ENCODE assay signal across 9 mouse cellular contexts in genomic region chr2:127481841-127482532, GRCm38 (mm10). TPM values are rescaled to one million over a fixed set of nuclear protein-coding genes. Genes with fewer than 3 reads are reported as not detected.
DNase-seq lines count a peak whose midpoint lies in the region; ATAC-seq lines count a peak whose summit lies in the region.
"Had no signal": no experiment of that assay in that cellular context is flagged by ENCODE, and none has a peak within 500 bp of the region (broad histone marks: within the 10 kb centered on the region; RNA-seq: fewer than 3 reads in every experiment).

No protein-coding gene starts in this region.

- H3K9me3 ChIP-seq in kidney, embryonic 15.5 days (replicated peaks), result no peaks in the 10 kb centered on the region
- no peaks in the 10 kb centered on the region for H3K9me3 ChIP-seq in embryonic facial prominence, embryonic 11.5 days (replicated peaks; ENCODE audit: control insufficient read depth, low read length)
- no peaks in the 10 kb centered on the region for H3K9me3 ChIP-seq in hindbrain, embryonic 13.5 days

- H3K4me2 ChIP-seq in kidney, embryonic 15.5 days, result peak overlapping the region; percentile 98
- peak overlapping the region; percentile 95 for H3K4me2 ChIP-seq in embryonic facial prominence, embryonic 11.5 days (ENCODE audit: low read depth, low read length)
- peak overlapping the region; percentile 63 for H3K4me2 ChIP-seq in hindbrain, embryonic 13.5 days

- H3K4me3 ChIP-seq in kidney, embryonic 15.5 days (replicated peaks), result peak overlapping the region; percentile 64
- H3K4me3 ChIP-seq in embryonic facial prominence, embryonic 11.5 days (ENCODE audit: low read depth, low read length), result peak overlapping the region; percentile 54
- H3K4me3 ChIP-seq in hindbrain, embryonic 13.5 days, result peak overlapping the region; percentile 38

- H3K27ac ChIP-seq in kidney, embryonic 15.5 days, result peak overlapping the region; percentile 63
- no peak overlapping the region for H3K27ac ChIP-seq in embryonic facial prominence, embryonic 11.5 days (replicated peaks; ENCODE audit: low read depth, low read length)
- H3K27ac ChIP-seq in hindbrain, embryonic 13.5 days, result no peak overlapping the region

- H3K4me1 ChIP-seq in kidney, embryonic 15.5 days, result peaks cover 57% of the 10 kb centered on the region
- no peaks in the 10 kb centered on the region; the same call in 1 of the 2 replicates for H3K4me1 ChIP-seq in embryonic facial prominence, embryonic 11.5 days (ENCODE audit: control insufficient read depth, insufficient read depth, low read length)
- H3K4me1 ChIP-seq in hindbrain, embryonic 13.5 days (replicated peaks), result peaks cover 38% of the 10 kb centered on the region

- H3K9ac ChIP-seq in kidney, embryonic 15.5 days, result peak overlapping the region; percentile 41
- peak overlapping the region; percentile 51 for H3K9ac ChIP-seq in embryonic facial prominence, embryonic 11.5 days (replicated peaks; ENCODE audit: low read length)
- peak overlapping the region; percentile 59 for H3K9ac ChIP-seq in hindbrain, embryonic 13.5 days

- ATAC-seq in kidney, embryonic 15.5 days (replicated peaks; ENCODE audit: low FRiP score), result peak; percentile 31
- ATAC-seq in embryonic facial prominence, embryonic 11.5 days (replicated peaks; ENCODE audit: insufficient number of reproducible peaks, low FRiP score, low TSS enrichment, low read depth), result 0 out of 2 replicates have a peak, but pooled peaks have one; percentile 39
- ATAC-seq in hindbrain, embryonic 13.5 days (ENCODE audit: low FRiP score), result no peak
- ATAC-seq in CD4-positive, CD25-positive, alpha-beta regulatory T cell, adult 4 months, result no peak

- no peak for DNase-seq in kidney, adult 18-20 months
- no peak for DNase-seq in embryonic facial prominence, embryonic 11.5 days (ENCODE audit: low spot score)
- peak; percentile 14 for DNase-seq in lung, postnatal 14 days
- no peak for DNase-seq in layer of hippocampus, adult 9-10 months (ENCODE audit: low spot score)
- DNase-seq in left cerebral cortex, postnatal 10 days (ENCODE audit: extremely low spot score in 1 of 2, low spot score in 2 of 2), result no peak

- intact Hi-C loops in left cerebral cortex, postnatal 10 days (cut with DNase I), result no loop called here

- under 1% methylated on average over 59 of the region's 59 CpGs for WGBS in kidney, embryonic 15.5 days
- WGBS in embryonic facial prominence, embryonic 11.5 days, result under 1% methylated on average over 58 of the region's 59 CpGs
- WGBS in hindbrain, embryonic 13.5 days, result under 1% methylated on average over 56 of the region's 59 CpGs

- no peaks in the 10 kb centered on the region for H3K36me3 ChIP-seq in kidney, embryonic 15.5 days
- H3K36me3 ChIP-seq in embryonic facial prominence, embryonic 11.5 days (replicated peaks; ENCODE audit: control insufficient read depth, insufficient read depth, low read depth, low read length), result no peaks in the 10 kb centered on the region
- no peaks in the 10 kb centered on the region for H3K36me3 ChIP-seq in hindbrain, embryonic 13.5 days

- H3K27me3 ChIP-seq in kidney, embryonic 15.5 days, result peaks cover 71% of the 10 kb centered on the region
- H3K27me3 ChIP-seq in embryonic facial prominence, embryonic 11.5 days (ENCODE audit: control insufficient read depth, insufficient read depth, low read length), result peaks cover 44% of the 10 kb centered on the region
- H3K27me3 ChIP-seq in hindbrain, embryonic 13.5 days, result peaks cover 87% of the 10 kb centered on the region

RNA-seq across cellular contexts. Expression of gene Fahd2a, which starts 37.6 kb away (rescaled TPM):
- polyA plus RNA-seq in kidney, embryonic 15.5 days (2015; fragmentation: Nextera tagmentation; extraction: Ambion mirVana), result 26.7 and 34.9 TPM in 2 replicates
- 24.0 and 24.8 TPM in 2 replicates for polyA plus RNA-seq in embryonic facial prominence, embryonic 11.5 days (2014; fragmentation: Nextera tagmentation; extraction: Ambion mirVana)
- polyA plus RNA-seq in hindbrain, embryonic 13.5 days (2015; fragmentation: Nextera tagmentation; extraction: Ambion mirVana), result 33.3 and 37.1 TPM in 2 replicates
- polyA plus RNA-seq in CD4-positive, CD25-positive, alpha-beta regulatory T cell, adult 4 months (2017; shearing (Covaris generic)), result 10 to 100 TPM; 44.7 to 49.2 TPM
- 10 to 100 TPM; 15.6 to 18.6 TPM for total RNA-seq in left cerebral cortex, postnatal 10 days (2021)

RNA-seq across cellular contexts. Expression of gene Kcnip3, which starts 39.9 kb away (rescaled TPM):
- 3.5 and 4.0 TPM in 2 replicates for polyA plus RNA-seq in kidney, embryonic 15.5 days (2015; fragmentation: Nextera tagmentation; extraction: Ambion mirVana)
- polyA plus RNA-seq in embryonic facial prominence, embryonic 11.5 days (2014; fragmentation: Nextera tagmentation; extraction: Ambion mirVana), result 2.8 and 3.0 TPM in 2 replicates
- 3.6 and 4.8 TPM in 2 replicates for polyA plus RNA-seq in hindbrain, embryonic 13.5 days (2015; fragmentation: Nextera tagmentation; extraction: Ambion mirVana)
- polyA plus RNA-seq in CD4-positive, CD25-positive, alpha-beta regulatory T cell, adult 4 months (2017; shearing (Covaris generic)), result not detected
- total RNA-seq in left cerebral cortex, postnatal 10 days (2021), result 10 to 100 TPM; 61.7 to 67.9 TPM
- total RNA-seq: MEL had no signal

RNA-seq across cellular contexts. Expression of gene Gpat2, which starts 57.0 kb away (rescaled TPM):
- 0.30 TPM in 2 replicates for polyA plus RNA-seq in kidney, embryonic 15.5 days (2015; fragmentation: Nextera tagmentation; extraction: Ambion mirVana)
- 0.31 TPM in 1 of 2 replicates, not detected in the other for polyA plus RNA-seq in embryonic facial prominence, embryonic 11.5 days (2014; fragmentation: Nextera tagmentation; extraction: Ambion mirVana)
- polyA plus RNA-seq in hindbrain, embryonic 13.5 days (2015; fragmentation: Nextera tagmentation; extraction: Ambion mirVana), result 0.09 and 0.12 TPM in 2 replicates
- under 1 TPM; 0.23 to 0.52 TPM for polyA plus RNA-seq in CD4-positive, CD25-positive, alpha-beta regulatory T cell, adult 4 months (2017; shearing (Covaris generic))
- total RNA-seq in left cerebral cortex, postnatal 10 days (2021), result under 1 TPM; 0.39 to 0.49 TPM
- total RNA-seq: MEL had no signal

RNA-seq across cellular contexts. Expression of gene Prom2, which starts 59.3 kb away (rescaled TPM):
- 2.0 and 2.2 TPM in 2 replicates for polyA plus RNA-seq in kidney, embryonic 15.5 days (2015; fragmentation: Nextera tagmentation; extraction: Ambion mirVana)
- 1.6 and 1.9 TPM in 2 replicates for polyA plus RNA-seq in embryonic facial prominence, embryonic 11.5 days (2014; fragmentation: Nextera tagmentation; extraction: Ambion mirVana)
- polyA plus RNA-seq in hindbrain, embryonic 13.5 days (2015; fragmentation: Nextera tagmentation; extraction: Ambion mirVana), result 0.10 TPM in 1 of 2 replicates, not detected in the other
- polyA plus RNA-seq in CD4-positive, CD25-positive, alpha-beta regulatory T cell, adult 4 months (2017; shearing (Covaris generic)), result not detected
- under 1 TPM in 1 of 2 experiments, not detected in 1; 0.11 TPM for total RNA-seq in left cerebral cortex, postnatal 10 days (2021)
- total RNA-seq: MEL had no signal

Comparison
In these comparisons a context has a peak if more than half of its experiments do, and no peak if none do; other contexts are left out.
1. ATAC-seq: peak in kidney, embryonic 15.5 days (single experiment) and embryonic facial prominence, embryonic 11.5 days (single experiment); none in hindbrain, embryonic 13.5 days (single experiment) and CD4-positive, CD25-positive, alpha-beta regulatory T cell, adult 4 months (single experiment).
2. Peak in every context shown above with its lines, with median percentiles within 50 percentile points of each other: H3K4me2 ChIP-seq, H3K4me3 ChIP-seq and H3K9ac ChIP-seq.